Mouse (Mus musculus) heart, adult 2 months (tissue): ENCODE data around the gene Mllt1. TPM values are rescaled to one million over a fixed set of nuclear protein-coding genes. Genes with fewer than 3 reads are reported as not detected.

Experiments used
- DNase-seq, 2 experiments: peaks; one replicate each; pipeline ENCODE4 v3.0.0; 2021
- H3K27ac ChIP-seq: fragments of 200-600 bp; 2 replicates; pipeline ENCODE4 v1.8.1; 2022
- H3K27me3 ChIP-seq: fragments of 200-500 bp; 2 replicates; pipeline ENCODE4 v1.6.1; 2012; ENCODE audit warnings: mild to moderate bottlenecking, low read length, inconsistent platforms, mixed read lengths; ENCODE audit not compliant: control insufficient read depth, insufficient read depth
- H3K36me3 ChIP-seq: fragments of 200-500 bp; 2 replicates; pipeline ENCODE4 v1.6.1; 2012; ENCODE audit warnings: low read length, inconsistent platforms; ENCODE audit not compliant: control insufficient read depth, insufficient read depth
- H3K4me1 ChIP-seq: fragments of 200-500 bp; 2 replicates; pipeline ENCODE4 v1.6.1; 2011; ENCODE audit warnings: low read length; ENCODE audit not compliant: control insufficient read depth, insufficient read depth
- H3K4me3 ChIP-seq: fragments of 200-600 bp; 2 replicates; pipeline ENCODE4 v1.8.1; 2022
- H3K79me2 ChIP-seq: fragments of 200-500 bp; replicated peaks from 2 replicates; pipeline ENCODE4 v1.6.1; 2012; ENCODE audit warnings: mild to moderate bottlenecking, inconsistent platforms, low read length, moderate library complexity, mixed read lengths; ENCODE audit not compliant: control insufficient read depth, insufficient read depth
- H3K9ac ChIP-seq: fragments of 200-500 bp; 2 replicates; pipeline ENCODE4 v1.6.1; 2012; ENCODE audit warnings: low read depth, mild to moderate bottlenecking, control low read depth, inconsistent platforms, low read length, mixed read lengths
- CTCF ChIP-seq: fragments of 200-600 bp; IDR thresholded peaks from 2 replicates; pipeline ENCODE4 v1.8.1; 2022; ENCODE audit warnings: antibody characterized with exemption, mild to moderate bottlenecking, moderate library complexity
- EP300 ChIP-seq: fragments of 200-500 bp; IDR thresholded peaks from 2 replicates; pipeline ENCODE4 v1.6.1; 2011; ENCODE audit warnings: low read depth, low read length, control low read depth; ENCODE audit not compliant: insufficient read depth
- POLR2A ChIP-seq: fragments of 200-500 bp; IDR thresholded peaks from 2 replicates; pipeline ENCODE4 v1.6.1; 2011; ENCODE audit warnings: mild to moderate bottlenecking, low read depth, low read length, control low read depth; ENCODE audit not compliant: insufficient read depth
- whole genome bisulfite sequencing: fragments of 180-500 bp; shearing (Covaris S2); methylation state at CpG from one replicate; pipeline ENCODE4 v1.1.7; 2018; 5-methylcytosine and 5-hydroxymethylcytosine counted together
- intact Hi-C: fragments of 180-260 bp; cut with DNase I; formaldehyde crosslinking; loops from one replicate; pipeline ENCODE4 v1.15.1; 2025
- long read RNA-seq: library from polyadenylated mRNA; stranded (forward); transcript quantifications from one replicate; pipeline ENCODE4 v2.0.0, GENCODE M21; 2021
- polyA plus RNA-seq: library from polyadenylated mRNA; depleted of rRNA; stranded (reverse); fragments of >200 nt; gene quantifications from 2 replicates; pipeline ENCODE4 v1.2.3, GENCODE M21; 2012; rRNA removed
- total RNA-seq, 2 experiments: library from RNA; stranded (reverse); gene quantifications; 2 replicates each; pipeline ENCODE4 v1.2.3; 2021

Mllt1 gene
- total RNA-seq (10 to 100 TPM; 25.3 to 27.2 TPM), polyA plus RNA-seq (27.2 and 31.4 TPM in 2 replicates)
- long read RNA-seq, partial matches to known transcripts: 4 of 19 reads
- long read RNA-seq, other reads (novel, unspliced or antisense): 15 of 19 reads

GRCm38 (mm10) chr17:56935363-56936131 is at the start of gene Mllt1:
Mllt1 (minus strand) TSS chr17:56935415.
- H3K27ac ChIP-seq: peak within 1 kb of the TSS; percentile 73
- TF ChIP-seq EP300: no peak
- no peak for TF ChIP-seq POLR2A
- peak; percentile 68 for TF ChIP-seq CTCF
- H3K4me3 ChIP-seq: peak within 1 kb of the TSS; percentile 96
- H3K79me2 ChIP-seq: peaks cover 6% of the 10 kb centered on the region
- DNase-seq: peak; percentile 99 to 100
- H3K9ac ChIP-seq: peak within 1 kb of the TSS; percentile 98
- no peaks in the 10 kb centered on the region for H3K36me3 ChIP-seq
- intact Hi-C loops: loop anchor here (1.0 to 5.0 kb wide), 3 partner anchors 37 to 128 kb away; partner anchors contain the start of gene Rfx2
- no peaks in the 10 kb centered on the region; the same call in none of the 2 replicates for H3K4me1 ChIP-seq
- no peaks in the 10 kb centered on the region for H3K27me3 ChIP-seq
- 5% methylated on average over 69 of the region's 76 CpGs for WGBS

- H3K27ac ChIP-seq: no peak overlapping the region
- peak in 1 of 2 experiments; percentile 7 for DNase-seq
- no peaks in the 10 kb centered on the region for H3K36me3 ChIP-seq
- intact Hi-C loops: no loop called here
- no peak overlapping the region for H3K4me3 ChIP-seq
- H3K79me2 ChIP-seq: no peaks in the 10 kb centered on the region
- no peak overlapping the region for H3K9ac ChIP-seq
- H3K4me1 ChIP-seq: peaks cover 2% of the 10 kb centered on the region
- no peaks in the 10 kb centered on the region for H3K27me3 ChIP-seq
- 80% methylated on average over 9 of the region's 9 CpGs for WGBS
- TF ChIP-seq CTCF (no peak), EP300 (no peak), POLR2A (no peak)
These were observed 49.7 kb upstream of the Mllt1 start for GRCm38 (mm10) chr17:56984886-56985285.

GRCm38 (mm10) chr17:56982013-56982412 is 46.8 kb upstream of the Mllt1 start, which contains the start of gene Acer1:
Acer1 (minus strand) TSS chr17:56982126.
- Histone ChIP-seq H3K4me3 (no peak within 1 kb of the TSS), H3K27ac (no peak within 1 kb of the TSS), H3K4me1 (no peaks in the 10 kb centered on the region), H3K36me3 (no peaks in the 10 kb centered on the region), H3K79me2 (no peaks in the 10 kb centered on the region), H3K9ac (no peak within 1 kb of the TSS), H3K27me3 (no peaks in the 10 kb centered on the region)
- WGBS: 72% methylated on average over 5 of the region's 5 CpGs
- intact Hi-C loops: no loop called here
- DNase-seq: peak in 1 of 2 experiments; percentile 14
- TF ChIP-seq POLR2A (no peak), CTCF (no peak), EP300 (no peak)

GRCm38 (mm10) chr17:56981049-56981448 is 45.8 kb upstream of the Mllt1 start:
- Histone ChIP-seq H3K27me3 (no peaks in the 10 kb centered on the region), H3K79me2 (no peaks in the 10 kb centered on the region), H3K9ac (no peak overlapping the region), H3K4me1 (no peaks in the 10 kb centered on the region), H3K27ac (no peak overlapping the region), H3K4me3 (no peak overlapping the region), H3K36me3 (no peaks in the 10 kb centered on the region)
- 77% methylated on average over 7 of the region's 7 CpGs for WGBS
- TF ChIP-seq POLR2A (no peak), CTCF (no peak), EP300 (no peak)
- intact Hi-C loops: no loop called here
- peak in 1 of 2 experiments; percentile 2 for DNase-seq

GRCm38 (mm10) chr17:56979524-56979923 is 44.3 kb upstream of the Mllt1 start:
- H3K27ac ChIP-seq: no peak overlapping the region
- DNase-seq: no peak
- intact Hi-C loops: no loop called here
- no peaks in the 10 kb centered on the region for H3K27me3 ChIP-seq
- H3K4me1 ChIP-seq: no peaks in the 10 kb centered on the region
- no peaks in the 10 kb centered on the region for H3K36me3 ChIP-seq
- H3K9ac ChIP-seq: no peak overlapping the region
- H3K79me2 ChIP-seq: no peaks in the 10 kb centered on the region
- WGBS: 50% methylated on average over 5 of the region's 8 CpGs
- H3K4me3 ChIP-seq: no peak overlapping the region
- TF ChIP-seq EP300 (no peak), CTCF (no peak), POLR2A (no peak)
